In the genomic region with DNA sequence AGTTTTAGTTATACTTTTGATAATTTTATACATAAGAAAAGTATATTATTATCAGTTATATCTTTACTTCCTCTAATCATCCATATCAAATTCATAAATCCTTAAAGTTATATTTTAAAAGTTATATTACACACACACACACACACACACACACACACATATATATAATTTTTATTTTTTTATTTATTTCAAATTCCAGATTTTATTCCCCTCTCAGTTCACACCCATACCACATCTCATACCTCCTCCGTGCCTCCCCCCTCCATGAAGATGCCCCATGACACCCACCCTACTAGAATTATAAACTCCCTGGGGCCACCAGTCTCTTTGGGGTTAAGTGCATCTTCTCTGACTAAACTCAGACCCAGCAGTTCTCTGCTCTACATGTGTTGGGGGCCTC, we compare ENCODE assay signal across 27 mouse cellular contexts.
"Had no signal": no experiment of that assay in that cellular context is flagged by ENCODE, and none has a peak within 500 bp of the region (broad histone marks: within the 10 kb centered on the region; RNA-seq: fewer than 3 reads in every experiment).

No protein-coding gene starts in this region.

- ATAC-seq: forebrain, embryonic 13.5 days; forebrain, embryonic 14.5 days; forebrain, embryonic 15.5 days; forebrain, embryonic 16.5 days; forebrain, postnatal 0 days had no signal

- H3K27ac ChIP-seq: embryonic facial prominence, embryonic 13.5 days; embryonic facial prominence, embryonic 15.5 days; forebrain, embryonic 10.5 days; forebrain, embryonic 12.5 days; forebrain, embryonic 13.5 days; forebrain, embryonic 15.5 days; gastrocnemius, adult 2 months; heart, adult 2 months had no signal

- H3K36me3 ChIP-seq: embryonic facial prominence, embryonic 13.5 days; embryonic facial prominence, embryonic 15.5 days; forebrain, embryonic 10.5 days; forebrain, embryonic 12.5 days; forebrain, embryonic 15.5 days had no signal

- H3K4me1 ChIP-seq: embryonic facial prominence, embryonic 13.5 days; embryonic facial prominence, embryonic 15.5 days; forebrain, embryonic 10.5 days; forebrain, embryonic 12.5 days; forebrain, embryonic 13.5 days; forebrain, embryonic 15.5 days had no signal

- H3K4me3 ChIP-seq: embryonic facial prominence, embryonic 13.5 days; embryonic facial prominence, embryonic 15.5 days; erythroblast, embryonic 14.5 days; forebrain, embryonic 10.5 days; forebrain, embryonic 12.5 days; forebrain, embryonic 13.5 days; forebrain, embryonic 15.5 days; gastrocnemius, adult 2 months; heart, adult 2 months had no signal

- DNase-seq: cerebellum, adult 2 months; cerebellum, adult 8-10 months; cerebellum, adult 9-10 months; cerebellum, adult 9-11 months; cerebellum, postnatal 10 days; cerebellum, postnatal 14 days; cerebellum, postnatal 25 days; cerebellum, postnatal 36 days; embryo, embryonic 11 days; forebrain, postnatal 0 days; gastrocnemius, adult 2 months; gastrocnemius, postnatal 10 days; gastrocnemius, postnatal 14 days; gastrocnemius, postnatal 25 days; gastrocnemius, postnatal 36 days; heart, adult 11 months; heart, adult 18-20 months; heart, adult 2 months had no signal

- H3K9ac ChIP-seq: embryonic facial prominence, embryonic 13.5 days; embryonic facial prominence, embryonic 15.5 days; forebrain, embryonic 12.5 days; forebrain, embryonic 13.5 days; forebrain, embryonic 15.5 days; forebrain, postnatal 0 days had no signal

- H3K4me2 ChIP-seq: embryonic facial prominence, embryonic 13.5 days; embryonic facial prominence, embryonic 15.5 days; forebrain, embryonic 12.5 days; forebrain, embryonic 13.5 days; forebrain, embryonic 15.5 days had no signal

- H3K27me3 ChIP-seq: embryonic facial prominence, embryonic 13.5 days; embryonic facial prominence, embryonic 15.5 days; forebrain, embryonic 12.5 days; forebrain, embryonic 13.5 days; forebrain, embryonic 15.5 days had no signal

- H3K9me3 ChIP-seq: embryonic facial prominence, embryonic 13.5 days; embryonic facial prominence, embryonic 15.5 days; forebrain, embryonic 10.5 days; forebrain, embryonic 12.5 days; forebrain, embryonic 13.5 days; forebrain, embryonic 15.5 days had no signal
